Mouse (Mus musculus) midbrain, embryonic 15.5 days (tissue): Measurements from ENCODE around the gene Kcng3. TPM values are rescaled to one million over a fixed set of nuclear protein-coding genes. Genes with fewer than 3 reads are reported as not detected.

Experiments
- ATAC-seq: fragments of 200-750 bp; cut with Nextera tagmentation; replicated peaks from 2 replicates; pipeline ENCODE4 v1.8.0; 2017; ENCODE audit warnings: moderate TSS enrichment
- H3K27ac ChIP-seq: fragments of 300-500 bp; sonication (generic); 2 replicates; pipeline ENCODE4 v1.5.1; 2015; ENCODE audit warnings: mild to moderate bottlenecking, inconsistent platforms
- H3K27me3 ChIP-seq: fragments of 300-500 bp; sonication (generic); replicated peaks from 2 replicates; pipeline ENCODE4 v1.6.1; 2015; ENCODE audit warnings: inconsistent platforms
- H3K36me3 ChIP-seq: fragments of 300-500 bp; sonication (generic); replicated peaks from 2 replicates; pipeline ENCODE4 v1.6.1; 2015; ENCODE audit warnings: inconsistent platforms
- H3K4me1 ChIP-seq: fragments of 300-500 bp; sonication (generic); 2 replicates; pipeline ENCODE4 v1.6.1; 2015; ENCODE audit warnings: inconsistent platforms
- H3K4me2 ChIP-seq: fragments of 300-500 bp; sonication (generic); 2 replicates; pipeline ENCODE4 v1.6.1; 2015; ENCODE audit warnings: inconsistent platforms, mild to moderate bottlenecking, moderate library complexity
- H3K4me3 ChIP-seq: fragments of 300-500 bp; sonication (generic); 2 replicates; pipeline ENCODE4 v1.5.1; 2015; ENCODE audit warnings: mild to moderate bottlenecking, inconsistent platforms
- H3K9ac ChIP-seq: fragments of 300-500 bp; sonication (generic); 2 replicates; pipeline ENCODE4 v1.6.1; 2015; ENCODE audit warnings: mild to moderate bottlenecking, inconsistent platforms
- H3K9me3 ChIP-seq: fragments of 300-500 bp; sonication (generic); 2 replicates; pipeline ENCODE4 v1.6.1; 2016; ENCODE audit warnings: inconsistent platforms
- WGBS: fragments of 180-500 bp; shearing (Covaris S2); methylation state at CpG from one replicate; pipeline ENCODE4 v1.1.7; 2015; ENCODE audit warnings: mixed read lengths; 5-methylcytosine and 5-hydroxymethylcytosine counted together
- polyA plus RNA-seq: library from polyadenylated mRNA; unstranded; fragments of >200 nt; fragmentation: Nextera tagmentation; extraction: Ambion mirVana; gene quantifications from 2 replicates; pipeline ENCODE4 v1.2.1, GENCODE M21; 2015

Kcng3 gene
- polyA plus RNA-seq, 1 experiment from 2014 or later = 0.06 TPM

DNA sequence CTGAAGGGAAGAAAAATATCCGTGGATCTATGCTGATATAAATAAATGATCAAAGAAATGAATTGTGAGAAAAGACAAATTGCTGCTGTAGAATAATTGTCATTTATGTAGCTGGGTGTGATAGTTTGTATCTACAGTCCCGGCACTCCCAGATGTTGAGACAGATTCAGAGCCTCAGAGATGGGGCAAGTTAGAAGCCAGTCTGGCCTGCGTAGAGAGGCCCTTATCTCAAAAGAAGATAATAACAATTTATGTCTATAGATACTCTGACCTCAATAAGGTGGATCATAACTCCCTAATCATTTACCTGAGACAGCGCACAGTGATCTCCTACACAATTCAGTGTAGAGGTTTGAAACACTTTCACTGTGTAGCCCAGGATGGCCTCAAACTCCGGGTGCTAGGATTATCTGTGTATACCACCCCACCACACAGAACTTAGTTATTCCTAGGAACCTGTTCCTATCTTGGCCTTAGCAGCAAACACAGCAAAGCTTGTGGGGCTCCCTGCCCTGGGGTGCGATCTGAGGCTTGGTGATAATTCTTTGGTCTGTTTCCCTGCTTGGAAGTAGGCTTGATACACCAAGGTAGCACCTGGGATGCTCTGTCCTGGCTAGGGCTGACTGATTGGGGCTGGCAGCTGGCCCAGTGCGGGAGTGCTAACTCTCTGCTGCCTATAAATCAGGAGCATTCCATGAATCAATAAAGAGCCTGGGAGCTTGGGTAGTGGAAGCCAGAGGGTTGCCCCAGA is 19.4 kb upstream of the Kcng3 start:
- ATAC-seq = no peak
- 79% methylated on average over 7 of the region's 7 CpGs for WGBS
- Histone ChIP-seq H3K9ac (no peak overlapping the region), H3K4me2 (no peak overlapping the region), H3K4me1 (no peaks in the 10 kb centered on the region), H3K4me3 (no peak overlapping the region), H3K36me3 (no peaks in the 10 kb centered on the region), H3K9me3 (no peaks in the 10 kb centered on the region), H3K27ac (no peak overlapping the region), H3K27me3 (no peaks in the 10 kb centered on the region)

DNA sequence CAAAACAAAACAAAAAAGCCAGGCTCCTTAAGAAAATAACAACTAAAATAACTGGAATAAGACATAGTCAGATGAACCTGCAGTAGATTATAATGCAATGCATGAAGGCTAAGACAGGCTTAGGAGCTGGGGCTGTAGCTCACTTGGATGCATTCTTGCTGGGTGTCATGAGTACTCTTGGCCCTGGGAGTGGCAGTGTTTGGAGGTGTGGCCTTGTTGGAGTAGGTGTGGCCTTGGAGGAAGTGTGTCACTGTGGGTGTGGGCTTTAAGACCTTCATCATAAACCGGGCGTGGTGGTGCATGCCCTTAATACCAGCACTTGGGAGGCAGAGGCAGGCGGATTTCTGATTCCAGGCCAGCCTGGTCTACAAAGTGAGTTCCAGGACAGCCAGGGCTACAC is 18.3 kb upstream of the Kcng3 start:
- Histone ChIP-seq H3K9ac (no peak overlapping the region), H3K4me2 (no peak overlapping the region), H3K27me3 (no peaks in the 10 kb centered on the region), H3K4me1 (no peaks in the 10 kb centered on the region), H3K9me3 (no peaks in the 10 kb centered on the region), H3K4me3 (no peak overlapping the region), H3K36me3 (no peaks in the 10 kb centered on the region), H3K27ac (no peak overlapping the region)
- no peak for ATAC-seq
- WGBS = 98% methylated on average over 3 of the region's 3 CpGs

DNA sequence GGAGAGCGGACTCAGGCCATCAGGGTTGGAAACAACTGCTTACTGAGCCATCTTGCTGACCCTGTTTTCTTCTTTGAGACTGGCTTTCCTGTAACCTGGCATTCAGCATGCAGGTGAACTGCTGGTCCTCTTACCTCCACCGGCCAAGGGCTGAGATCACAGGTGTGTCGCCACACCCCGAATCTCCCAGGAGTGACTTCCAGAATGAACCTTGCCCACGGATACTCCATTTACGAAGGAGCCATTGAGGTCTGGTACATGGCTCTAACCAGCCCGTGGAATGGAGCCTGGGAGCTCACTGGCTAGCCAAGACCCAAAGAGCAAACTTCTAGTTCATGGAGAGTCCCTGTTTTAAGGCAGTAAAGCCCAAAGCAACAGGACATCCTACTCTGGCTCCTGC is 15.7 kb upstream of the Kcng3 start:
- Histone ChIP-seq H3K27ac (no peak overlapping the region), H3K27me3 (no peaks in the 10 kb centered on the region), H3K4me2 (no peak overlapping the region), H3K4me3 (no peak overlapping the region), H3K9ac (no peak overlapping the region), H3K36me3 (no peaks in the 10 kb centered on the region), H3K4me1 (no peaks in the 10 kb centered on the region), H3K9me3 (no peaks in the 10 kb centered on the region)
- no peak for ATAC-seq
- 95% methylated on average over 7 of the region's 7 CpGs for WGBS

DNA sequence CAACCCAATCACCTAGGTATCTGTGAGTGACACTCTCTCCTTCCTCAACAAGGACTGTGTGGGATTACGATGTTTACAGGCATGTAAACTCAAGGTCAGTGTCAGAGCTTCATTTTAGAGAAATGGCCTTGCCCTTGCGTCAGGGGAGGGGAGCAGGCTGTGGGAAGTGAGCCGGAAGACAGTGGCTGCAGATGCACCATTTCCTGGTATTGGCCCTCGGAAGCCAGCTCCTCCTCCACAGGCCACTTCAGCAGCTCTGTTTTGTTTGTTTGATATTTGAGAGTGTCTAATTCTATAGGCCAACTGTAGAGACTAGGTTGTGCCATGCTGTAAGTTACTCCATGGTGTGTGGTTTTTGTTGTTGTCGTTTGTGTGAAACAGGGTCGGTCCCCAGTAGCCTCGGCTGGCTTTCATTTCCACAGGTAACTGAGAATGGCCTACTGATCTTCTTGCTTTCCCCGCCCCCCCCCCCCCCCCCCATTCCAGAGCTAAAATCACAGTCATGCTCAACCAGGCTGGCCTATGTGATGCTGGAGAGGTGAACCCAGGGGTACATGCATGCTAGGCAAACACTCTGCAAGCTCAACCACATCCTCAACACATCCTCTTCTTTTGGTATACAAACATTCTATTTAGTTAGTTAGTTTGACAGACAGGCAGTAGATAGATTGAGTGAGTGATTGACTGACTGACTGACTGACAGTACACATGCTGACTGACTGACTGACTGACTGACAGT is 14.9 kb upstream of the Kcng3 start:
- no peak for ATAC-seq
- H3K27me3 ChIP-seq = no peaks in the 10 kb centered on the region
- 85% methylated on average over 8 of the region's 8 CpGs for WGBS

DNA sequence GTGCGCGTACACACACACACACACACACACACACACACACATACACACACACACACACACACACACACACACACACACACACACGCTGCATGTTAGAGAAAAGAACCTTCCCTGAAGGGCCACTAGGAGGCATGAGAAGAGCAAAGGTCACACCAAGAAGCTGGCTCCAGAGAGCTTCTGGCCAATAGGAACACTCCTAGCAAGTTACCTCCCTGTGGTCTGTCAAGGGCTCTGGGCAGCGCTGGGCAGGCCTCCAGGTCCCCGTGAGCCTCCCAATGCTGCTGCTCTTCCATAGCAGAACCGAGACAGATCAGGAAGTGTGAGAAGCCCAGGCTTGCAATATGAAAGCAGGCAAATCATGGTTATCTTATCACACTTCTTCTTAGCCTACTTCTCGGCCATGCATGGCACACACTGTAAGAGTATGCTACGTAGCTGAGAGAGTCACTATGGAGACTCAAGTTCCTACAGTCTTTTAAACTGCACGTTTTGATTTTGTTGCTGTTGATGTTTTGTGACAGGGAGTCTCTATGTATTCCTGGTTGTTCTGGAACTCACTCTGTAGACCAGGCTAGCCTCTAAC is 13.6 kb upstream of the Kcng3 start:
- no peak for ATAC-seq
- WGBS = 61% methylated on average over 9 of the region's 9 CpGs
- Histone ChIP-seq H3K27me3 (no peaks in the 10 kb centered on the region), H3K4me3 (no peak overlapping the region), H3K4me2 (no peak overlapping the region), H3K27ac (no peak overlapping the region), H3K36me3 (no peaks in the 10 kb centered on the region), H3K9ac (no peak overlapping the region), H3K4me1 (no peaks in the 10 kb centered on the region), H3K9me3 (no peaks in the 10 kb centered on the region)

More for the DNA sequence above, 14.9 kb upstream of the Kcng3 start:
- Histone ChIP-seq H3K9ac (no peak overlapping the region), H3K4me2 (no peak overlapping the region), H3K4me3 (no peak overlapping the region), H3K36me3 (no peaks in the 10 kb centered on the region), H3K9me3 (no peaks in the 10 kb centered on the region), H3K4me1 (no peaks in the 10 kb centered on the region), H3K27ac (no peak overlapping the region)

DNA sequence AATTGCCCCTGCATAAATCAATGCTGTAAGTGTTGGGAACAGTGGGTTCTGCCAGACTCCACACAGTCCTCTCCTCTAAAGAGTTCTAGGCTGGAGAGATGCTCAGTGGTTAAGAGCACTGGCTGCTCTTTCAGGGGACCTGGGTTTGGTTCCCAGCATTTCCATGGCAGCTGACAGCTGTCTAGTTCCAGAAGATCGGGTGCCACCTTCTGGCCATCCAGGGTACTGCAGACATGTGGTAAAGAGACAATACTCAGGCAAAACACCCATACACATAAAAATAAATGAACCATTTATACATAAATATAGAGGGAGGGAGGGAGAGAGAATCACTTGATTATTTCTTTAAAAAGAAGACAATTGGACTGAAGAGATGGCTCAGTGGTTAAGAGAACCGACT is 5.7 kb upstream of the Kcng3 start:
- H3K4me2 ChIP-seq = no peak overlapping the region
- no peak overlapping the region for H3K4me3 ChIP-seq
- 90% methylated on average over 2 of the region's 2 CpGs for WGBS
- H3K27me3 ChIP-seq = peaks cover 14% of the 10 kb centered on the region
- peaks cover 11% of the 10 kb centered on the region for H3K4me1 ChIP-seq
- H3K9me3 ChIP-seq = no peaks in the 10 kb centered on the region
- H3K9ac ChIP-seq = no peak overlapping the region
- H3K36me3 ChIP-seq = no peaks in the 10 kb centered on the region
- ATAC-seq = no peak
- no peak overlapping the region for H3K27ac ChIP-seq

DNA sequence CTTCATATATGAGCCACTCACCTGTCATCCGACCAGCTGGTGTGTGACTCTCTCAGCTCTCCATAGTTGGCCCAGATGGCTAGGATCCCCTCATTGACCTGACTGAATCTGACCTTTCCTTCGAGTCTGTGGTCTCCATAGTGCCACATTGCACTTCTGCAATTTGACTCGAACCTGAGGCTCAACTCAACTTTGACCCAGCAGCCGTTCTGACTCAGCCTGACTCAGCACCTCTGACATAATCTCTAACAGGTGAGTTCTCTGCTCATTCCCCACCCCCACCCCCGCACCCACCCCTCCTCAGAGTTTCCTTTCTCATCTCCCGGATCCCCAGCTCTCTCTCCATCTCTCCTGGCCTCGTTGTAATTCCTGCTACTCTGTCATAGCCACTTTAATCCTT is 4.7 kb upstream of the Kcng3 start:
- H3K27ac ChIP-seq = no peak overlapping the region
- H3K36me3 ChIP-seq = no peaks in the 10 kb centered on the region
- H3K4me1 ChIP-seq = peaks cover 21% of the 10 kb centered on the region
- no peak overlapping the region for H3K4me2 ChIP-seq
- H3K9me3 ChIP-seq = no peaks in the 10 kb centered on the region
- ATAC-seq = no peak
- peaks cover 22% of the 10 kb centered on the region for H3K27me3 ChIP-seq
- H3K4me3 ChIP-seq = no peak overlapping the region
- no peak overlapping the region for H3K9ac ChIP-seq
- 88% methylated on average over 7 of the region's 7 CpGs for WGBS

DNA sequence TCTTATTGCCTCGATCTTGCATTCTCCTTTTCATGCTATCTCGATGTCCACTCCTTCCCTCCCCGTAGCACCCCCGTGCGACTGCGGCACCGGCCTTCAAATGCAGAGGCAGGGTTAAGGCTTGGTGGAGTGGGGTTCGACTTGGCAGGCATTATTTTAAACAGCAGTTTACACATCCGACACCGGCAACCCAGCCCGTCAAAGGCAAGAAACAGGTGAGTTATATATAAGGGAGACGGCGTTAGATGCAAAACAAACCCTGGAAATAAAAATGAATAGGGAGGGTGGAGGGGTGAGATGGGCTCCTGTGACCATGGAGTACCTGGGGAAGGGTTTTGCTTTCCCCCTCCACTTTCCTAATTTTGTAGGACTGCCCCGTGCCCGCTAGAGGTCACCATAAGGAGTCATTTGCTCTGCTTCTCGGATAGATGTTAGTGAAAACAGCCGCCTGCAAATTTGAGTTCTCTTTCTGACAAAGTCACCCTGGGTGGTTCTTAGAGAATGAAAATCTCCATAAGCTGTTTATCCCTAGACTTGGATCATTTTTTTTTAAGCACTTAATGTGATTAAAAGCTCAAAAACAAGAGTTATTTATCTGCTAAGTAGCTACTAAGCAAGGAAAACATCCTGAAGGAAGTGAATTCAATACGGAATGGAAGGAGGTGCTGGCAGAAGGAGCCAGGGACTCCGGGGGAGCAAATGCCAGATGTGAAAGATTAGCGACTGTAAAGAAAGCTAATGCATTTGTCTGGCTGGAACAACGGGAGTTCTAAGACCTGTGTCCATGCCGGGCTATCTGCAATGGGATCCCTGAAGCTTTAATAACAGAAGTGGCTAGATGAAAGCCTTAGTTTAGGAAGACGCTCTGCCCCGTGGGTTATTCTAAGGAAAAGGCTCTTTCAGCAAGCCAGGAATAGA is 1.2 kb upstream of the Kcng3 start:
- H3K9ac ChIP-seq = peak overlapping the region; percentile 39; the same call in 1 of the 2 replicates
- ATAC-seq = peak; percentile 22

DNA sequence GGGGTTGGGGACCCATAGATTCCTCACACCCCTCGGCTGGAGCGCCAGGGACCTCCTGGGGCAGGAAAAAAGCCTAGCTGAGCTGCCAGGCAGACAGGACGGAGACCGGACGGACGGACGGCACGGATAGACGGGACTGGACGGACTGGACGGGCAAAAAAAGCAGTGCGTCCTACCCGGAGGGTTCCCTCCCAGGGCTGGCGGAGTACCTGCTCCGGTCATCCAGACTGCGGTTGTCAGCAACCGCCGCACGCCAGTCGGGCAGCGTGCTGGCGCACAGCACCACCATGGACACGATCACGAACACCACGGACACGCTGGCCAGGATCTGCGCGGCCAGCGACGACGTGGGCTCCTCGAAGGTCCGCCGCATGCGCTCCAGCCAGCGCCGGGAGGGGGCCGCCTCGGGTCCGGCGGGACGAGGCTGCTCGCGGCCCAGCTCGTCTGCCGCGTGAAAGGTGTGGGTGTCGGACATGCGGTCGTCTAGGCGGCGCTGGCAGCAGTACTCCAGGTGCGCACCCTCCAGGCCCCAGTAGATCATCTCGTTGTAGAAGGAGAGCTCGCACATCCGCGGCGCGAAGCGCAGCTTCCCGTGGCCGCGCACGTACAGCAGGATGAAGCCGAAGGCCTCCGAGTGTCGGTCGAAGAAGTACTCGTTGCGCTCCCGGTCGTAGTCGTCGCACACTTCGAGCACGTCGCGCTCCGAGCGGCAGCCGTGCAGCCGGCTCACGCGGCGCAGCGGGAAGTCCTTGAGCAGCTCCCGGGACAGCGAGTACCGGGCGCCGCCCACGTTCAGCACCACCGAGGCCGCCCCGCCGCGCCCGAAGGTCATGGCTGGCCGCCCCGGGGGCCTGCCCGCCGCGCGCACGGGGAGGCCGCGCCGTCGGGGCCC is 662 bp downstream of the Kcng3 start:
- H3K4me2 ChIP-seq = peak overlapping the region; percentile 90
- H3K27ac ChIP-seq = no peak overlapping the region
- peak; percentile 31; the same call in 1 of the 2 replicates for ATAC-seq
- 2% methylated on average over 96 of the region's 109 CpGs for WGBS
- no peaks in the 10 kb centered on the region for H3K36me3 ChIP-seq
- H3K9me3 ChIP-seq = no peaks in the 10 kb centered on the region
- H3K4me1 ChIP-seq = peaks cover 28% of the 10 kb centered on the region
- H3K4me3 ChIP-seq = peak overlapping the region; percentile 46
- peaks cover 65% of the 10 kb centered on the region for H3K27me3 ChIP-seq
- 0 out of 2 replicates have a peak overlapping the region, but pooled peaks have one; percentile 39 for H3K9ac ChIP-seq

More for the DNA sequence above, 1.2 kb upstream of the Kcng3 start:
- Histone ChIP-seq H3K4me3 (peak overlapping the region; percentile 46), H3K9me3 (no peaks in the 10 kb centered on the region), H3K36me3 (no peaks in the 10 kb centered on the region), H3K27me3 (peaks cover 57% of the 10 kb centered on the region), H3K4me1 (peaks cover 28% of the 10 kb centered on the region), H3K27ac (no peak overlapping the region), H3K4me2 (peak overlapping the region; percentile 90)
- WGBS = 1% methylated on average over 24 of the region's 24 CpGs

DNA sequence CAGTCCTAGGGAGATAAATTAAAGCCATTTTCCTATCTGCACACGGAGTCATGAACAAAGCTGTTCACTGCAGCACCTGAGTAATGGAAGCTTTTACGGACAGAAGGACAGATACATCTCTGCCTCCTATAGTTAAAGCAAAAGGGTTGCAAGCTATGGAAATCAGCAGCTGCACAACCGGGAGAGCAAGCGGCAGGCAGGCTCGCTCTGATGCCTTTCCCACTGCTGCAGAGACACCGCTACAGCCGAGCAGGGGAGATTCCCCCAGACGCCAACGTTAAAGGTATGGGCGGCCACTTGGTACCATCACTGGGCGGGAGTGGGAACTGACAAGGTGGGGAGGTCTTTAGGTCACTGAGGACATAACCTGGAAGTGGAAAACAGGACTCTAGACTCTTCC is 17.8 kb downstream of the Kcng3 start:
- Histone ChIP-seq H3K9ac (no peak overlapping the region), H3K4me3 (no peak overlapping the region), H3K36me3 (no peaks in the 10 kb centered on the region), H3K27me3 (no peaks in the 10 kb centered on the region), H3K4me1 (no peaks in the 10 kb centered on the region), H3K9me3 (no peaks in the 10 kb centered on the region), H3K27ac (0 out of 2 replicates have a peak overlapping the region, but pooled peaks have one; percentile 29), H3K4me2 (peak overlapping the region; percentile 18; the same call in 1 of the 2 replicates)
- no peak for ATAC-seq
- WGBS = 45% methylated on average over 11 of the region's 11 CpGs

DNA sequence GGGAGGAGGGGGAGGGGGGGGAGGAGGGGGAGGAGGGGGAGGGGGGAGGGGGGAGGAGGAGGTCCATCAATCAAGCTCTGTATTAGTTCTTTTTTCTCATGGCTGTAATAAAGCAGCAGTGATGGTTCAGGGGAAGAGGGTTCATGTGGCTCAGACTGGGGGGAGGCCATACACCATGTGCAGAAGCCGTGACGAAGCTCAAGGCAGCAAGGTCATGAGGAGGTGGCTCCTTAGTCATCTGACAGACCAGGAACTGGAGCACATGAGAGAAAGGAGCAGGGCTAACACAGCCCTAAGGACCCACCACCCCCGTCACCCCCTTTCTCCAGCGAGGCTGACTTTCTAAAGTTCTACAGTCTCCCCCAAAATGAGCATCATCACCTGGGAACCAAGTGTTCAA is 22.2 kb downstream of the Kcng3 start:
- no peak for ATAC-seq
- Histone ChIP-seq H3K9ac (no peak overlapping the region), H3K4me2 (no peak overlapping the region), H3K27ac (no peak overlapping the region), H3K9me3 (no peaks in the 10 kb centered on the region), H3K36me3 (no peaks in the 10 kb centered on the region), H3K27me3 (no peaks in the 10 kb centered on the region), H3K4me1 (no peaks in the 10 kb centered on the region), H3K4me3 (no peak overlapping the region)
- WGBS = 66% methylated on average over 4 of the region's 4 CpGs
